Mouse (Mus musculus) layer of hippocampus, adult 9-10 months (tissue): ENCODE data around the gene Ppa1.

ENCODE experiments used
- DNase-seq: peaks from one replicate; pipeline ENCODE4 v3.0.0; 2022; ENCODE audit warnings: low spot score

Ppa1 gene

DNA sequence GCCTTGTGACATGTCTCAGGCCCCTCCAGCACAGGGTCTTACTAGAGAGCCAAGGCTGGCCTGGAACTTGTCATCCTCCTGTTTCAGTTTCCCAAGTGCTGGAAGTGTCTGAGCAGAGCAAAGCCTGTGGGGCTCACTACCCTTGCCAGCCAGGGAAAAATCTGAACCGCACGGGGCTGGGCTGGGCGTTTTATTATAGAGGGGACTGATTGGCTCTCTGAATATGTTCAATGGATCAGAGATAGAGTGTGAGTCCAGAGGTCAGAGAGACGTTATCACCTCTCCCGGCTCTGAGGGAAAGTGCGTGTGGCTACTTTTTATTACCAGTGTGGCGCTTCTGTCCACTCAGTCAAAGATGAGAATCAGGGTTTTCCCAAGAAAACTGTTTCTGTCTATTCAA, 1.8 kb upstream of the Ppa1 start:
- DNase-seq: no peak

DNA sequence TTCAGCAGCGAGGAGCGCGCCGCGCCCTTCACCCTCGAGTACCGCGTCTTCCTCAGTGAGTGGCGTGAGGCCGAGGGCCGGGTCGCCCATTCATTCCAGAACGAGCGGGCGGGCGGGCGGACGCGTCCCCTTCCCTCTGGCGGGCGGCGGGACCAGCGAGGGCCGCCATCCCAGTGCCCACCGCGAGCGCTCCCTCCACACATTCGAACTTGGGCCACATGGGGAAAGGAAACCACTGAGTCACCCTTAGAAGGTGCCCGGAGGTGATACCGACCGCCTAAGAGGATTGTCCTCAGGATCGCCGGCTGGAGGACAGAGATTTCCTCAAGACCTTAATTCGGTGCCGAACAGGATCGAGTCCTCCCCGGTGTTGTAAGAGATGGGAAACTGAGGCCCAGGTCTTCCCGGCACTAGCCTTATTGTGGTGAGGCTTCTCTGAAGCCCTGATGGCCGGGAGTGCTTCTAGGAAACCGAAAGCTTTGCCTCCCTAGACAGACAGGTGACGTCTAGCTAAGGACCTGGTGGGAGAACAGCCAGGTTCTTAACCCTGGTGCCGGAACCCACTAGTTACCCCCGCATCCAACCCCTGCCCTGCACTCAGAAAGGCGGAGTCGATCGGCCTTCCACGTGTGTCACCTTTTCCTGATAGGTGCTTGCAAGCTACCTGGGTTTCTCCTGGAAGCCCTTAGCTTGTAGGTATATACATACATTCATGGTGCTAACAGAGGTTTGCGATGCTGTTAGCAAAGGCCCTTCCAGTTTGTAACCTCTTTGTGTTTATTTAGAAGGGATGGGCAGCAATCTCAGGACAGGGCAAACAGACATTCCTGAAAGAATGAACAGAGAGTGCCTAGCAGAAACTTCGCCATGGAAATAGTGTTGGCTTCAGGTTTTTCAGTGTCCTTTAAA, 639 bp downstream of the Ppa1 start:
- no peak for DNase-seq

- DNase-seq: no peak
Observed at GRCm38 (mm10) chr10:61654105-61654504, 5.8 kb downstream of the Ppa1 start.

DNA sequence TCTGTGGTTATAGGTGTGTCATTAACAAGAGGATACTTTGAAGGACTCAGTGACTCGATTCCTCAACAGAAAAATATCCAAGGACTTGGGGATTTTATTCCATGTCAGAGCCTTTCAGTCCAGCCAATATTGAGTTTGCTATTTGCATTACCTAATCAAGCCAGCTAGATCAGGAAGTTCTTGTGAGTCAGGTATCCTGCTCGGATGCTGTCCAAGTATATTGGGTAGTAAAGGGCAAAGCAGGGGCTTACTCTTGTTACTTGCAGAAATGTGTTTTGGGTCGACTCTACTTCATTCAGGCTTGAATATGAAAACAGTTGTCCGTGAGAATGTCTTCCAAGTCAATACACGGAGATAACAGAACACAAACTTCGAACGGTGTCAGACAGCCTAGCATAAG, 6.3 kb downstream of the Ppa1 start:
- no peak for DNase-seq

DNA sequence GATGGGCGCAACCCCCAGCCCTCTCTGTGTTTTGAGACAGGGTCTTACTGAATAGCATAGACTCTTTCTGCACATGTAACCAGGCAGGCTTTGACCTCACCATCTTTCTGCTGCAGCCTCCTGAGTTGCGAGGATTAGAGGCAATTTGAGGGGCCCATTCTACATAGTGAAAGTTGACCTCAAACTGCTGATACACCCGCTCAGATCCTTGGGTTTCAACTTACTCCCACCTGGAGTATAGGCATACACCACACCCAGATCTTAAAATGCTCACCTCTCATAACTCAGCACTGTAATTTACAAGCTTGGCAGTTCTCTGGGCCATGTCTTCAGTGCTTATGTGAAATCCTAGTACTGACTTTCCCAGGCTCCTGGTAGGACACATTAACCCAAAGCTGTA, 6.8 kb downstream of the Ppa1 start:
- no peak for DNase-seq

GRCm38 (mm10) chr10:61656928-61657882, 8.9 kb downstream of the Ppa1 start:
- DNase-seq: no peak

DNA sequence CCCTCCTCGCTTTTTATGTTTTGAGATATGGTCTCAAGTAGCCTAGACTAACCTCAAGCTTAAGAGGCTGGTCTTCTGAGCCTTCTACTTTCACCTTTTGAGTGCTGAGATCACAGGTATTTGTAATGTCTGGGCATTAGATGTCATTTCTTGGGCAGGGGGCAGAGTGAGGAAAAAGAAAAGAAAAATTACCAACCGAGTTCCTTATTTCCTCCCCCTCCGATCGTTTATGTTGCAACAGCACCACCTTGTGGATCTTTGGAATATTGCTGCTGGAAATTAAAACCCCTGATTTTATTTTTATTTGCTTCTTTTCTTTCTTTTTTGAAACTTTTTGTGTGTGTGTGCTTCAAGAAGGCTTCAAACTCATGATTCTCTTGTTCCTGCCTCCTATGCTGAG, 9.6 kb downstream of the Ppa1 start:
- DNase-seq: no peak

GRCm38 (mm10) chr10:61661887-61662286, 13.5 kb downstream of the Ppa1 start:
- DNase-seq: no peak

GRCm38 (mm10) chr10:61662391-61662988, 14.1 kb downstream of the Ppa1 start:
- DNase-seq: no peak

GRCm38 (mm10) chr10:61665111-61665510, 16.8 kb downstream of the Ppa1 start:
- no peak for DNase-seq

GRCm38 (mm10) chr10:61665651-61666050, 17.3 kb downstream of the Ppa1 start:
- DNase-seq: no peak

DNA sequence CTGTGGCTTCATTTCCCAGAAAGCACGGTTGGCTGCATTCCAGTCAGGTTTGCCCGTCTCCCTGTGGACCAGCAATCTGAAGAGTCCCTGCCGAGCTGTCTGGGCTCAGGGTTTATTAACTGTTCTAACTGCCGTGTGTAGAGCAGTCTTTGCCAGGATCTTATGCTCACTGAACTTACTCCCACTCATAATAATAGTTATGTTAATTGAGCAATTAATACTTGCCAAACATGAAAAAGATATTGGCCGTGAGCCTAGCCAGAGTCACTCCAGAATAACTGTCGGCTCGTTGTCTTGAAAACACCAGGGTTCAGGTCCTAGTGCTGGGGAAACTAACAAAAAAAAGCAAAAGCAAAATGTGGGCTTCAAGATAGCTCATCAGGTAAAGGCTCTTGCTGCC, 20.9 kb downstream of the Ppa1 start:
- no peak for DNase-seq

DNA sequence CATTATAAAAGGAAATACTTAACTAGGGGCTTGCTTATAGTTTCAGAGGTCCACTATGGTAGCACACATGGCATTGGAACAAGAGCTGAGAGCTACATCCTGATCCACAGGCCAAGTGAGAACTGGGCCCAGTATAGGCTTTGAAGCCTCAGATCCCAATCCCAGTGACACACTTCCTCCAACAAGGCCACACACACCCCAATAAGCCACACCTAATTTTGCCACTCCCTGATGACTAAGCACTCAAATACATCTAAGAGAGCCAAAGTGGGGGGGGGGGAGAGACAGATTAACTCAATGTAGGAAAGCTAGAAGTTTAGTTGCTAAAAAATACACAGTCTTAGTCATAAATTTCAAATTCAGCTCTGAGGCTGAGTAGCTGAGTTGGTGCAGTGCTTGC, 21.5 kb downstream of the Ppa1 start:
- no peak for DNase-seq

DNA sequence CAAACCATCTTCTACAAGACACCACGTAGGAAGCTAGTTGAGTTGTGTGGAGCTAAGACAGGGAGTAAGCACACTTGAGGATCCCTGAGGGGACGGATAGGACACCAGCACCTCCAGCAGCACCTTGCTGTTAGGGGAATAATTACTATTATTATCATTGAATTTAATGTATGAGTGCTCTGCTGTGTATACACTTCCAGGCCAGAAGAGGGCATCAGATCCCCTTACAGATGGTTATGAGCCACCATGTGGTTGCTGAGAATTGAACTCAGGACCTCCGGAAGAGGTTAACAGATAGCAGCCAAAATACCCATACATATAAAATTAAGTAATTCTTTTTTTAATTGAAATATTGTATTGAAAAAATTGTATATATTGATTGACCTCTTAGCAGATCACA, 22.4 kb downstream of the Ppa1 start:
- no peak for DNase-seq

DNA sequence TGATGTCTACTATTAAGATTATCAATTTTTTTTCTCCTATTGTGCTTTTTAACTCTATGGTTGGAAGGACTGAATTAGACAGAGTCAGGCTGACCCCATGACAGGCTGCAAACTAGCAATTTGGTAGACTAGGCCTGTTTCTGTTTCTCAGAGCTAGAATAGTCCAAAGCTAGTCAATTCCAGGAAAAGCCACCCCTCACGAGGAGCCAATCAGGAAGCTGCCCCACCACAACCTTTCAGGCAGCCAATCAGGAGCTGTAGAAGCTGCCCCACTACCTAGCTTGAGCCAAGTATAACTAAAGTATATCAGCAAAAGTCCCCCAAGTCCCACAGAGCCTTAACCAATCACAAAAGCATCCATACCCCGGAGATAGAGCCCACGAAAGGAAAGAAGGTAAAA, 27.6 kb downstream of the Ppa1 start:
- no peak for DNase-seq

DNA sequence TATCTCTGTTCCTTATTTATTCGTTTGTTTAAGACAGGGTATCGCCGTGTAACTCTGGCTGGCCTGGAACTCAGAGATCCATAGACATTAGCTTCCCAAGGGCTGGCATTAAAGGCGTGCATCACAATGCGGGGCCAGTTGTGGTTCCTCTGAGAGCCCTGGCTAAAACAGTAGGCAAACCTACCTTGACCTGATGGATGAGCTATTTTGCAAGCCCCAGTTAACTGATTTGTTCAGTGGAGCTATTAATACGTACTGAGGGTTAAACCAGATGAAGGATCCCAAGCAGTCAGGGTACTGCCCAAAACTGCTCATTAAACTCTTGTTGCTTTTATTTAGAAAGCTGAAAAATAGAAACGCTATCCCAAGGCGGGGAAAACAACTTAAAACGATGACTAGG, 31.2 kb downstream of the Ppa1 start:
- DNase-seq: no peak

DNA sequence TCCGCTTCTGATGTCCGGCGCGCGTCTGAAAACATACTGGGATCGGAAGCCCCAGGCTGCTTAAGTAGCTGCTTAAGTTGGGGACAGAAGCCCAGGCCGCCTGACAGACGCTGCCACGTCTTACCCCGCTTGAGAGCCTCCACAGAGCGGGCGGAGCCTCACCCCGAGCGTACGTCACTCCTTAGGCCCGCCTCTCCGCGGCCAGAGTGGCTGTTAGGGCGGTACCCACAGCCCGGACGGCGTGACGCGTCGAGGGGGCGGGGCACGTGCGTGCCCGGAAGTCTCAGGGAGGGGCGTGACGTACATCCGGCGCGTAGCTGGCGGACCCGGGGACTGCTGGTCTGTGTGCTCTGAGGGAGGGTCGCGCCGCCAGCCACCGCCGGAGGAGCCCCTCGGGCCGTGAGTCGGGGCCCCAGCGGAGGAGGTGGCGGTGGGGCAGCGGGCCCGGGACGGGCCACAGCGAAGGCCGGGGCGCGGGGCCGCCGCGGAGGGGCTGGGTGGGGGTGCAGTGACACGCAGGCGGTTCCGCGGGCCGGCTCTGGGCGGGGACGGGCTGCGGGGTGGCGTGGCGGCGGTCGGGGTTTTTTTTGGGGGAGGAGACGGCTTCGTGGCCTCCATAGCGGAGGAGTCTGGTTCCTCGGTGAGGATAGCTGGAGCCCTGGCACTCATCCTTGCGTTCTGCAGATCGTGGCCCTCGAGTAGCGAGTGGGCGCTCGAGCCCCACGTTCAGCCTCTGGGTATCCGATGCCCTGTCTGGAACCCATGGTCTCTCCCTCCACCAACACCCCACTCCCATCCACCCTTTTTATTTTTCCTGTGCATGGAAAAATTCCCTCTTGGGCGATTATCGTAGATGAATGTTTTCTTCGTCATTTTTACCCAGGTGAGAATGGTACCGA, 31.9 kb downstream of the Ppa1 start, which contains the start of gene Sar1a:
Sar1a (plus strand) TSS at position 285 of the 899 bp plus-strand sequence.
- peak; percentile 91 for DNase-seq

- no peak for DNase-seq
Observed at GRCm38 (mm10) chr10:61689405-61689804, 41.1 kb downstream of the Ppa1 start.

DNA sequence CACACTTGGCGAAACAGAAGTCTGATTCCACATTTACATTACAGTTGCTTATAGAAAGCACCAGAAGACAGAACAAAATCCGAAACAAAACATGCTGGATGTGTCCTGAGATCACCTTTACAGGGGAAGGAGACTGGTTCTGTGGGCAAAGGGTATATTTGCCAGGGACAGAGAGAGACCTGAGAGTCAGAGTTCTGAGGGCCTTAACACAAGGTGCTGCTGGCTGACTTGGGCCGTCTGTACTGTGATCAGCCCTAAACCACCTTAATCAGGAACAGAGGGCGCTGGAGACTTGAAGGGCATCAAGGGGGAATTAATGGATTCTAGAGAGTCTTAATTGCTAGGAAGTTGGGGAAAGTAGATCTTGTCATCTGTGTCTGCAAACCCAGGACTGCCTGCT, 45.2 kb downstream of the Ppa1 start:
- no peak for DNase-seq

DNA sequence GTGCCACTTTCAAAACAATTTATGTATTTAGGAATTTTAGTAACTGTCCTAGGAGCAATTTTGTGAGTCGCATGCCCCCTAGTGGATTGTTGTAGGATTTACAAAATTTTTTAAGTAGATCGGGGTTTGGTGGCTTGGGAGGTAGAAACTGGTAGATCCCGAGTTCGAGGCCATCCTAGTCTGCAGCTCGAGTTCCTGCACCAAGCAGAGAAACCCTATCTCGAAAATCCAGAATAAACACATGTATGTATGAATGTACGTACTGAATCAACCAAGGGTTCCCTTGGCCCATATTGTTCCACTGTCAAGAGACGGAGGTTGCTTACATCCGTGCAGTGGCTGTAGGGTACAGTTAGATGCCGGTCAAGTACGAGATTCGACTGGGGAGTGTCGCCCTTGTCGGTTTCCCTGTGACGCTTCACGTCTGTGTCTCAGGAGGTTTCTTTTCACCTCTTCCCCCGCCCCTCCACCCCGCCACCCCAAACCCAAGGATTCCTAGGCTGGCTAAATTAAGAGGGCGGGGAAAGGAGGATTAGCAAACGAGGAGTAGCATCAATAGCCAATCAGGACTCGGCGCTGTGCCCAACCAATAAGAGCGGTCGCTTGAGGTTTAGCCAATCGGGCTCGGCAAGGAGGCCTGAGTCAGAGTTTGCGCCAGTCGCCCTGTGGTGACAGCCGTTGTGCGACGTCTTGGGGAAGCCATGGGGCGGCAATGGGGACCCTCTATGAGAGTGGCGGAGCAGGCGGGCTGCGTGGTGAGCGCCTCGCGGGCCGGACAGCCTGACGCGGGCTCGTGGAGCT, 46.7 kb downstream of the Ppa1 start, which contains the start of gene Tysnd1:
Tysnd1 (plus strand) TSS at position 645 of the 801 bp plus-strand sequence.
- DNase-seq: peak; percentile 91
